Mouse (Mus musculus) small intestine, adult 2 months (tissue): Measurements from ENCODE around the gene Zfp687.

Source experiments
- CTCF ChIP-seq: fragments of 200-500 bp; IDR thresholded peaks from 2 replicates; pipeline ENCODE4 v1.5.1; 2012; ENCODE audit warnings: low read depth, mild to moderate bottlenecking, control low read depth, inconsistent platforms, low read length, moderate library complexity, mixed read lengths; ENCODE audit not compliant: insufficient replicate concordance, insufficient read length; ENCODE audit errors: extremely low read depth
- POLR2A ChIP-seq: fragments of 200-500 bp; IDR thresholded peaks from 2 replicates; pipeline ENCODE4 v1.6.1; 2012; ENCODE audit warnings: low read depth, mild to moderate bottlenecking, control low read depth, inconsistent platforms, low read length, moderate library complexity

DNA sequence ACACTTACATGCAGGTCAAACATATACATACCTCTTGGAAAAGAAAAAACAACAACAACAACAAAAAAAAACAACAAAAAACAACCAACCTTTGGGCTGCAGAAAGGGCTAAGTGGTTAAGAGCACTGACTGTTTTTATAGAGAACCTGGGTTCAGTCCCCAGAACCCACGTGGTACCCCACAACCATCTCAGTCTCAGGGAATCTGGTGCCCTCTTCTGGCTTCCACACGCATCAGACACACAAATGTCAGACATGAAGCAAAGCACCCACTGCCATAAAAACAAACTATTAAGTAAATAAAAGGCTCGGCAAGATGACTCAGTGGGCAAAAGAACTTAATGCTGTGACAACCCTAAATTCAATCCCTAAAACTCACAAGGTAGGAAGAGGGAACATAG is 14.7 kb upstream of the Zfp687 start:
- TF ChIP-seq CTCF = 0 out of 2 replicates have a peak, but pooled peaks have one; percentile 14
- no peak for TF ChIP-seq POLR2A
